Mouse (Mus musculus) T-helper 17 cell (primary cell): Measurements from ENCODE around the gene Krt75.

Experiments used
- in situ Hi-C, 2 experiments: fragments of 300-600 bp; cut with MboI, MseI; formaldehyde crosslinking; loops; 1 replicate in 1 of 2; 2 replicates in 1 of 2; pipeline ENCODE4 v1.15.1; 2025; ENCODE audit warnings: high pct_unique_total_duplicates in 2 of 2

Gene Krt75

GRCm38 (mm10) chr15:101519792-101520191 lies 53.9 kb downstream of the Krt75 start:
- in situ Hi-C loops: loop anchor here (5.0 to 10.0 kb wide), 2 partner anchors 87 to 185 kb away; no protein-coding TSS in a partner anchor

- in situ Hi-C loops: loop anchor here (5.0 kb wide), 1 partner anchor 85 kb away; no protein-coding TSS in a partner anchor
Measured at GRCm38 (mm10) chr15:101517161-101517560, 56.5 kb downstream of the Krt75 start, which contains the start of gene Gm49425. Gm49425 (minus strand) TSS chr15:101517261.
